8 mouse cellular contexts compared by ENCODE assay signal in genomic region chr2:14641040-14641439, GRCm38 (mm10). TPM values are rescaled to one million over a fixed set of nuclear protein-coding genes. Genes with fewer than 3 reads are reported as not detected.
DNase-seq lines count a peak whose midpoint lies in the region; ATAC-seq and TF ChIP-seq lines count a peak whose summit lies in the region.

No protein-coding gene starts in this region.

- peak; percentile 3 for DNase-seq in cerebellum, adult 8-10 months
- no peak for DNase-seq in cerebellum, postnatal 4 days (ENCODE audit: low spot score in 2 of 2)
- DNase-seq in retina, postnatal 1 day: peak; percentile 16
- no peak for DNase-seq in retina, embryonic 14.5 days (ENCODE audit: low spot score)
- DNase-seq in left cerebral cortex, adult 2 months (ENCODE audit: extremely low spot score in 1 of 2, low spot score in 2 of 2): peak in 1 of 2 experiments; percentile 22
- DNase-seq in thymus, adult 18-20 months: no peak

- no peak for ATAC-seq in megakaryocyte, adult 5-6 weeks (ENCODE audit: poor library complexity, severe bottlenecking)
- ATAC-seq in monocyte, adult 5-6 weeks (replicated peaks; ENCODE audit: insufficient number of reproducible peaks, low FRiP score, low TSS enrichment, poor library complexity, severe bottlenecking): no peak

- intact Hi-C loops in left cerebral cortex, adult 2 months (cut with DNase I): no loop called here

- TF ChIP-seq CTCF in left cerebral cortex, adult 2 months (IDR thresholded peaks at IDR 0.05): no peak

- no peak overlapping the region for H3K4me3 ChIP-seq in left cerebral cortex, adult 2 months

- peak overlapping the region; percentile 53; the same call in 1 of the 2 replicates for H3K27ac ChIP-seq in left cerebral cortex, adult 2 months

RNA-seq across cellular contexts. Expression of gene Cacnb2, which starts 38.2 kb away (rescaled TPM):
- 10 to 100 TPM; 45.0 to 51.9 TPM for total RNA-seq in left cerebral cortex, adult 2 months (2021)
- 0.36 and 1.6 TPM in 2 replicates for total RNA-seq in megakaryocyte, adult 5-6 weeks (2015)
- 0.73 and 0.77 TPM in 2 replicates for total RNA-seq in megakaryocyte, adult 5-6 weeks (2017)
- total RNA-seq in monocyte, adult 5-6 weeks (2017): 0.29 to 0.67 TPM in 2 of 3 replicates, not detected in the other

Comparison
In these comparisons a context has a peak if more than half of its experiments do, and no peak if none do; other contexts are left out.
1. DNase-seq: peak in cerebellum, adult 8-10 months (single experiment) and retina, postnatal 1 day (single experiment); none in cerebellum, postnatal 4 days (0 of 2), retina, embryonic 14.5 days (single experiment) and thymus, adult 18-20 months (0 of 2).
2. RNA of gene Cacnb2, which starts 38.2 kb away (total RNA-seq): 45.0 to 51.9 TPM in left cerebral cortex, adult 2 months; 0.36 to 1.6 TPM in megakaryocyte, adult 5-6 weeks and 0.29 to 0.67 TPM in monocyte, adult 5-6 weeks; every median in the first group is over 10 times any median in the second.